Mouse (Mus musculus) urinary bladder, postnatal 10 days (tissue): ENCODE results near the gene Krt25.

ENCODE experiments used
- DNase-seq: peaks from one replicate; pipeline ENCODE4 v3.0.0; 2022; ENCODE audit warnings: low spot score

The Krt25 gene

DNA sequence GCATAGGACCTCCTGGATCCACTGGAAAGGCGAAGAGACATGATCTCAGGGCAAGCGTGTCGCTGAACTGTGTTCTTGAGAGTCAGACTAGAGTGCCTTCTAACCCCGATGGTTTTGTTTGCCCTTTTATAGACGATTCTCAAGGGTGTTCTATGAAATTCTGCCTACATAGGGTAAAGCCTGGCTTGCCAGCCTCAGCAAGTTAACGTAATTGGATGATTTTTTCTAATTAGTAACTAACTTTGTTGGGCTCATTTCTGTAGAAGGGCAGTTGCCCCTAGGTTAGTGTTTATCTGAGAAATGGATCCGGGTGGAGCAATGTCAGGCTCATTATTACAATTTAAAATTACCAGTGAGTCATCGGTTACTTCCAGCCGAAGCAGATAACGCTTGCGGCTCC, at the start of gene Krt25:
Gene Krt25 (minus strand): TSS at position 101 of the 400 bp plus-strand sequence.
- no peak for DNase-seq

DNA sequence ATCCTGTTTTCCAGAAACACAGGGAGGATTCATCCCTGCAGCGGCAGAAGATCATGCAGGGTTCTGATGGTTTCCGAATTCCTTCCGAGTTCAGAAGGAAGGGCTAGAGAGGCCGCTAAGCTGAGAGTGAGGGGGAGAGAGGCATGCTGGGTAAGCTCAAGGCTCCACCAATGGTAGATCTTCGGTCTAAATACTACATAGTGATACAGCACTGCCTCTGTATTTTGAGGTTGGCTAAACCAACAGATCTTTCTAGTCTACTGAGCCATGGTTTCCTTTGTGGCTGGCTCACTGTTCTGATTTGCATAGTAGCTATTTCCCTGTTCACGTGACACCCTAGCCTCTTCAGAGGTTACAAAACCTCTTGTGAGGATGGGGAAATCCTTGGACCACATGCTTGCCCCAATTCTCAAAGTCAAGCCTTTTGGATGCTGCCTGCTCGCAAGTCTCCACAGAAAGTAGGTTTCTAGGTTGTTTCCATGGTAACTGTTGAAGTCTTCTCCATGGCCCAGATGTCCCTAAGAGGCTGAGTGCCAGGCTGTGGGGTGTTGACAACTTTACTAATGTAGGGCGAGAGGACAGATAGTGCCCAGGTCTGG, 47.2 kb upstream of the Krt25 start:
- DNase-seq: no peak

DNA sequence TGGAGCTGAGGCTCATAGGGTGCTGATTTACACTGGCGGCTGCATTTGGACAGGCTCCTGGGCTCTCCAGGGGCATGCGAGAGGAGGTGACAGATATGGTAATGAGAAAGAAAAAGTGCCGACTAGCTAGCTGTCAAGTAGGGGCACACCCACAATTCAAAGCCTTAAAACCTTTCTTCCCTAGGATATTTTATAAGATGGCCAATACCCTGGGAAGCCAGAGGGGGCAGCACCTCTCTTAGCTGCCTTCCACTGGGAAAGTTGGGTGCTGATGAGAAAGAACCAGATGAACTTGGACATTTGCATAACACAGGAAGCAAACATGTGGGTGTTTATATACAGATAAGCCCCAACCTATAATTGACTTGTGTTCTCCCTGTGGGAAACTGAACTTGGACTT, 46.5 kb upstream of the Krt25 start:
- no peak for DNase-seq

DNA sequence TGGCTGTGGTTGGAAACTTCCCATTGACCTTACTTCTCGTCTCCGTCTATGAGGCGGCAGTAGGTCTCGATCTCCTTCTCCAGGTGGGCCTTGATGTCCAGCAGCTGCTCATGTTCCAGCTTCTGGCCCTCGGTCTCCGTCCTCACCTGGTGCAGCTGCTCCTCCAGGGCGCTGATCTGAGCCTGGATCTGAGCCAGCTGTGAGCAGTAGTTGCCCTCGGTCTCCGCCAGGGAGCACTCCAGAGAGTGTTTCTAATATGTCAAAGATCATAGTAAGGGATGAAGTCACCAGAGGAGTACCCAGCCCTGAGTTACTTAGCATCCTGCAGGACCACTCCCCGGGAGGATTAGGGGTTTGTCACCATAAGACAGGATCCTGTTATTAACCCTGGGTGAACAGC, 44.0 kb upstream of the Krt25 start:
- no peak for DNase-seq

DNA sequence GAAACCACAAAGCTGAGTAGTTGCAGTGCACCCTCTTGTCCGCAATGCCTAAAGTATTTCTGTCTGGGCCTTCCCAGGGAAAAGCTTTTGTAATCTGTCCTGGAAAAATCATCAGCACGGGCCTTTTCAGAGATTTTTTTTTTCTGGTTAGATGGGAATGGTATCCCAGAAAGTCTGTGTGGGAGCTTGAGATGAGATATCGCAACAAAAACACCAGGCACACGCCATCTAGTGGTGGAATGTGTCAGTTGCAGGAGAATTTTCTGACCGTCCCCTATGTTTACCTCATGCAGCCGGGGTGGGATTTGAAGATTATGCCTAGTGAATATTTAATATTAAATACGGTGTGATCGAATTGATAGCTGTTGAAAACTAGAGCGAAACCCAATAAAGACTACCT, 41.7 kb upstream of the Krt25 start:
- DNase-seq: no peak

DNA sequence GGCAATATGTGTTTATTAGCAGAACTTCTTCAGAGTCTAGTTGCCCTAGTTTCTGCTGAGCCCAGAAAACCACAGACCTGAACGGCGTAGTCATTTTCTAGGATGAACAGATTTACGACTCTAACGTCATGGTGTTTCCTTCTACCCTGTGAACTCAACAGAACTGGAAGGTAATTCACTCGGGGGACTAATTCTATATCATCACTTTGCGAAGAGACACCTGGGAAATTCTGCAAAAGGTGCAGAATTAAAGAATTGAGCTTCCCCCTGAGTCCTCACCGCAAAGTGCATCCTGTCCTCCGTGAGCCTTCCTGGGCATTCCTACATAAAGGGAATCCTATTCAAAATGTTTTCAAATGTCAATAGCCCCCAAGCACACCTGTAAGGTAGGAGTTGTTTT, 38.7 kb upstream of the Krt25 start:
- DNase-seq: no peak

DNA sequence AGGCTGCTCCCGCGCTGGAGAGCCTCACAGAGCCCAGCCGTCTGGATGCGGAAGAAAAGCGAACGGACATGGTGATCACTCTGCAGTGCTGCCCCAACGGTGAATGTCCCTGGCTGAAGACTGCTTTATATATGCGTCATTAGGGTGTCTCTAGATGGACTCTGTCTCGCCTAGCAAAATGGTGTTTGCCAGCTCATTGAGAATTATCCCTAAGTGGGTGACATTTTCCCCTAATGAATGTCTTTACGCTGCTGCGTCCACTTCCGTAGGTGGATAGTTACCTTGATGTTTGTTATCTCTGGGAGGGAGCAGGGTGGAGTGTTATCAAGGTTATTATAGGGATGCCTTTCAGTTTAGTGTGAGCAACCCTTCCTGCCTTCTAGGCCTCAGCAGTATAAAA, 28.3 kb upstream of the Krt25 start, which contains the start of gene Krt27:
Gene Krt27 (minus strand): TSS at position 101 of the 400 bp plus-strand sequence.
- DNase-seq: no peak

DNA sequence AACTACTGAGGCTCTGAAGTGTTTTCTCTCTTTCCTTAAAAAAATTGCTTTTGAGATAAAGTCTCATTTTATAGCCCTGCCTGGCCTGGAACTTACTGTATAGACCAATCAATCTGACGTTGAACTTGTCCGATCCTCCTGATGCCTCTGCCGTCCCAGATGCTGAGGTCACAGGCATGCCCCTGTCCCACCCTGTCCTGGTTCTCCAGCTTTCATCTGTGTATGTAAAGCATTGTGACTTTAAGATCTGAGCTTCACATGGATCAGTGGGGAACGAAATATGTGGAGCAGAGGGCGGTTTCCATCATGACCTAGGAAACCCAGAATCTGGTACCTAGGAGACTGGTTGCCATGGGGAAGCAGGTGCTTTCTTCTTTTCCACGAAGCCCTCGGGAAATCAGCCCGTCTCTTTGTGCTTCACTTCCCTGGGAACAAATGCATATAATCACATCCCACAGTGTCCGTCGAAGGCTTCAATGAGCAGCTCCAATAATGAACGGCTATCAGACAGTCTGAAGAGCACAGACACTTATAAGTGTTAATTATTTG, 16.6 kb upstream of the Krt25 start:
- no peak for DNase-seq

DNA sequence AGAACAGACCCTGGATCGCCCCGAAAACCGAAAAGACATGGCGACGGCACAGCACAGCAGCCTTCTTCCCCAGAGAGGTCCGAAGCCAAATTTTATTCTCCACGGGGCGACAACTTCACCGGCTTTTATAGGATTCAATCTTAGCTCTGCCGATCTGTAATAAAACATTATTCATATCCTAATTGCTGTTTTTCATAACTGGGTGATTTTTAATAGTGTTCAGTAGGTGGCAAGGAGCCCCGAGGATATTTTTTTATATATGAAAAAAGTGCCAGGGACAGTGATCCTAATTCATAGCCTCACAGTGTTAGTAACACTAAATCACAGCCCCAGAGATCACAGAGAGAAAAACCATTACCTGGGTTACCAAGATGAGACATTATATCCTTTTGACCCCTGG, 15.1 kb upstream of the Krt25 start, which contains the start of gene Krt26:
Gene Krt26 (minus strand): TSS at position 101 of the 400 bp plus-strand sequence.
- no peak for DNase-seq

DNA sequence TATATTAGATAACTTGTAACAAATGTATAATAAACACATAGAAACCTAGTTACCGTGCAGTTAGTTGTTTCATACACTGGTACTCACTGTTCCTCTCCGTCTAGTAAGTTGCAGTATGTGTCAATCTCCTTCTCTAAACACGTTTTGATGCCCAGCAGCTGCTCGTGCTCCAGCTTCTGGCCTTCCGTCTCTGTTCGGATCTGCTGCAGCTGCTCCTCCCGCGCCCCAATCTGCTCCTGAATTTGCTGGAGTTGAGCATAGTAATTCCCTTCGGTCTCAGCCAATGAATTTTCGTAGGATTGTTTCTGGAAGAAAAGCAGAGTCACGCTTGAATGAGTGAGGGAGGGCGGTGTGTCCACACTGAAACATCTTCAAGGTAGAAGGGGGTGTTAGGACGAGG, 10.7 kb upstream of the Krt25 start:
- no peak for DNase-seq

DNA sequence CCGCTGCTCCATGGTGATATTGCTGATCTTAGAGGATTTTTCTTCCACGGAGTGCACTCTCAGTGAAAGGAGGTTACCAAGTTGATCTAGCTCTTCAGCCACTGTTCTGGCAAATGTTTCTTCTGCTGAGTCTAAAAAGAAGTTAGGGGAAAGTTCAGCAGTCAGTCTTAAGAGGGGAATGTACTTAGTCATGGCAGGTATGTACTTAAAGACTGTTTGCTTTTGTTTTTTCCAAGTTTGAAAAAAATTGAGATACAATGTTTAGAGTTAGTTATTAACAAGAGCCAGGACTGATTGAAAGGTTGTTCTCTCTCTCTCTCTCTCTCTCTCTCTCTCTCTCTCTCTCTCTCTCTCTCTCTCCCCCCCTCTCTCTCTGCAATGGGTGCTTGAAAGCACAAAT, 6.9 kb upstream of the Krt25 start:
- DNase-seq: no peak

DNA sequence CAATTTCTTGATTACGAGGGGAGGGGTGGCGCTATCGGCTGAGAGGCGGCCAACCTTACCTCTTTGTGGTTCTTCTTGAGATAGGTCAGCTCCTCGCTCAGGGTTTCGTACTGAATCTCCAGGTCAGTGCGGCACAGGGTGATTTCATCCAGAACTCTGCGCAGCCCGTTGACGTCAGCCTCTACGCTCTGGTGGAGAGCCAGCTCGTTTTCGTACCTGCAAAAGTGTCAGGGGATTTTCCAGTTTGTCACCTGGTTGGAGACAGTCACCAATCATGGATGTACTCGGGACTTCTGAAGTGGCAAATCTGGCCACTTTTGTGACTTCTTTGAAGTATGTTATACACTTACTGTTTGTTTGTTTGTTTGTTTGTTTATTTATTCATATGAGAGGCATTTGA, 1.7 kb downstream of the Krt25 start:
- DNase-seq: no peak

DNA sequence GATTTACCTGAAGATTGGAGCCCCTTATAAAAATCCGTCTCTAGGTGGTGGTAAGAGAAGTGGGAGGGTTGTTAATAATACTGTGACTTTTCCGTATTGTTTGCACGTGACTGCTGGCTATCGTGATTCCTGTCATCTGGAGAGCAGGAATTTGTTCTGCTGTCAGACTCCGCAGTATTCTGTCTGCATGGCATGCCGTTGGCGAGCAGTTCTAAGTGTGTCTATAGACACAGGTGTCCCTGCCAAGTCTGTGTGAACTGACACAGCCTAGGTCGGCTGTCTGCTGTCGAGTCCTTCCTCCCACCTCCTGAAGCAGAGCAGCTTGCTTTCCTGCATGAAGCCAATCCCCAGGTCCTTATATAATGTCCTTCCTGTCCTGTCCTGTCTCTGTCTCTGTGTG, 3.6 kb downstream of the Krt25 start:
- DNase-seq: no peak

DNA sequence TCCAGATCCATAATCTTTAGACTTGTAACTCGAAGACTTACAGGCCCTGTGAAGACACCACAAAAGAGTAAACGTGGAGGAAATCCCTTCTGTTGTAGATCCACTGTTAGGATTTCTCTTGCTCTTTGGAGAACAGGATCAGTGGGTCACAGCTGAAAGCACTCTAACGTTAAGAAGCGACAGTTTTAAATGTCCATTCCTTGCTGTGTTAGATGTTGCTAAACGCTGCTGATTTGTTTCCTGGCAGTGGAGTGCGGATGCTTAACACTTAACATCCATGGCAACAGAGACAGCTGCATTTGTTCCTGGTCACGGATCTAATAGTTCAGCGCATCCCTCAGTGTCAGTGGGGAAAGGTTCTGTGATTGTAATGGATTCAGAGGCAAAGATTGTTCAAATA, 6.2 kb downstream of the Krt25 start:
- DNase-seq: no peak

DNA sequence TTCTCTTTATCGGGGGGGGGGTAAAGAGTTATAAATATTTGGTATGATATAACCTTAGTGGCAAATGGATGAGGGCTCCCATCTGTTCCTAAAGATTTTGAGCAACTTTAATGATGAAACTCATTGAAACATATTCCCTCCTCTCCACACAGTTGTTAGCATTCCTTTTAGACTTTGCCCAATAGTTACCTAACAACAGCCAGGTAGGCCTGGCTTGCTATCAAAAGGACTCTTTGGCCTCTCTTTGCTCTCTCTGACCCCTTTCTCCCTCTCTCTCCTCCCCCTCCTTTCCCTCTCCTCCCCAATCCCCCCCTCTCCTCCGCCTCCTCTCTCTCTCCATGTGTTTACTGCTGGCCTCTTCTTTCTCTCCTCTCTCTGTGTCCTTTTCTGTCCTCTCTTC, 8.2 kb downstream of the Krt25 start:
- DNase-seq: no peak

DNA sequence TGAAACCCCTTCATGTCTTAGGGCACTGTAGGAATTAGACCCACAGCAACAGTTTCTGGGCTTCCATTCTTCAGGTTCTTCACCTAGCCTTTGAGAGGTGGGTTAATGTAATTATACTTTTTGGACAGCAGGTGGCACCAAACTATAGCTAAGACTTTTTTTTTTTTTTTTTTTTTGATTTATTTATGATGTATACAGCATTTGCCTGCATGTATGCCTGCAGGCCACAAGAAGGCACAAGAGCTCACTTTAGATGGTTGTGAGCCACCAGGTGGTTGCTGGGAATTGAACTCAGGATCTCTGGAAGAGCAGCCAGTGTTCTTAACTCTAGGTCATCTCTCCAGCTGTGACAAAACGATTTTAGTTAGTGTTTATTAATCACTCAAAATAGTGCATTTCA, 11.9 kb downstream of the Krt25 start:
- no peak for DNase-seq

DNA sequence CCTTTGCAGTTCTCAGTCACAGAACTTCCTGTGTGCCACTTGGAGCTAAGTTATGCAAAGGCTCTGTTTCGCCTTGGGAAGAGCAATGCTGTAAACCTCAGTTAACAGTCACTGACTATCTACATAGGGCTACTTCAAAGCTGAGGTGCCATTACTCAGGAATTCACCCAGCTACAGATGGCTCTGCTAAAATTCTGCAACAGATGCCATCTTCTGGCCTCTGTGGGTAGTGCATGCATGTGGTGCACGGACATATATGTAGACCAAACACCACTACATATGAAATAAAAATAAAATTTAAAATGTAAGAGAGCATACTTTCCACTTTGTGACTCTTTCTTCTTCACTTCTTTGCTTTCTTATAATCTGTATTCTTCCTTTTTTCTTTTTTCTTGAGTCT, 15.2 kb downstream of the Krt25 start:
- DNase-seq: no peak

DNA sequence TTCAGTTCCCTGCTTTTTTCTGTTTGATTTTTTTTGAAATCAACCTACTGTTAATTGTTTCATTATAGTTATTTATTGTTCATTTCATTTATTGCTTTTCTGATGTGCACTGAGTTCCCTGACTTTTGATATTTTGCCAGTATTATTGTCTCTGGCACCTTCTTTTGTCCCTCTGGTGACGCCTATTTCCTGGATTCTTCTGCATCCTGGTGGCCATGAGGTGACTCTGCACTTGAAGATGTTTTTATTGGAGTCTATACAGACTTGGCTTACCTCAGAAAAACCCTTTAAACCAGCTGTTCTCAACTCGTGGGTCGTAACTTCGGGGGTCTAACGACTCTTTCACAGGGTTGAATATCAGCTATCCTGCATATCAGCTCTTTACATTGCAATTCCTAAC, 27.7 kb downstream of the Krt25 start:
- no peak for DNase-seq

DNA sequence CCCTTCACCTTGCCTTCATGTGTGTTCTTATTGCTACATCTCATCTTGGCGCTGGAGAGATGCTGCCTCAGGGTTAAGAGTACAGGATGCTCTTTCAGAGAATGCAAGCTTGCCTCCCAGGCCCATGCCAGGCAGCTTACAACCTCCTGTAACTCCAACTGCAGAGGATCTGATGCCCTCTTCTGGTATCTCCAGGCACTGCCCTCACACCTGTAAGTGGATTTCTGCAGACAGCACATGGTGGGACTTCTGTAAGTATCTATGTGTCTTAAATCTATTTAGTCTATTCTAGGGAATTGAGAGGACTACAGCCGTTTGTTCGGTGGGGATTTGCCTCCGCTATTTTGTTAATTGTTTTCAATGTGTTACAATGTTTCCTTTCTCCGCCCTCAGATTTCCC, 29.9 kb downstream of the Krt25 start:
- DNase-seq: no peak

DNA sequence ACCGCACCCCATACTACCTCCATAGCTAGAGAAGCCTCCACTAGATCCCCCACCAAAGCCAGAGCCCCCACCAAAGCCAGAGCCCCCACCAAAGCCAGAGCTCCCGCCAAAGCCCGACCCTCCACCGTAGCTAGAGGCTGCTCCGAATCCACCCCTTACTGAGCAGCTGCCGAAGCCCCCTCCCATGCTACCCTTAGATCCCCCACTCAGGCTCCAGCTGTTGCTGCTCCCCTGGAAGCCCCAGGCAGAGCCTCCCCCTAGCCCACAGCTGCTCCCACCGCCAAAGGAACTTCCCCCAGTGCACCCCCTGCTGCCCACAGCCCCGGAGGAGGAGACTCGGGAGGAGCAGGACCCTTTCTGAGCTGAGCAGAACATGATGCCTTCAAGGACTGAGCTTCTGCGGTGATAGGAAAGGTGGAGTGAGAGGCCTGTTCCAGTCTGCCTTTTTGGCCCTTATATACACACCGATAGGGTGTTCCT, 37.9 kb downstream of the Krt25 start, which contains the start of gene Krt24:
Gene Krt24 (minus strand): TSS at position 430 of the 480 bp plus-strand sequence.
- no peak for DNase-seq

DNA sequence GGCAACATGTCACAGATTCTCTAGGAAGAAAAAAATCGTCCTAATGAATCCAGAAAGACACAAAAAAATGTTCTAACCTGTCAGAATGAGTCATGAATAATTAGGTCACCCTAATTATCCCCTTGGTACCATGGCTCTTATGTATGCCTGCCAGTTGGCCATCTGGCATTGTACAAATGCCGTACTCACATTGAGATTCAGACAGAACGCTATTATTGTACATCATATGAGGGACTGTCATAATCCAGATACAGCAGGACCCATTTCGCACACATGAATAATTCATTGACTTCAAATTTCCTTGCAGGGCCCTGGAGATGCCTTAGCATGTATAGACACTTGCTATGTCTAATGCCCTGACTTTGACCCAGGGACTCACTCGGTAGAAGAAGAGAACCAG, 38.7 kb downstream of the Krt25 start:
- no peak for DNase-seq

DNA sequence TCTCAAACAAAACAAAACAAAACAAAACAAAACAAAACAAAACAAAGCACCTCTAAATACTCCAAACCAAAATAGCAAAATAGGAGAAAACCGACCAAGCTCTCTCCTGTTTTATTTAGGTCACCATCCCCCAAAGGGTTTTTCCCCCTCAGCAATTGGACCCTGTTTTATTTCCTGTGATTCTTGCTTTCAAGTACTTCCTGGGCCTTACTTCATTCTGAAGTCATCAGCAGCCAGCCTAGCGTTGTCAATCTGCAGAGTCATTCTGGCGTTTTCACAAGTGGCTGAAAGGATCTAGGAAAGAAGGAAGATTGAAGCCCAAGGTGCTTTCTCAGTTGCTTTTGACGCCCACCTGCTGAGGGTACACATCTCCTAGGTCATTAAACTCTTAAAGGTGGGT, 39.4 kb downstream of the Krt25 start:
- no peak for DNase-seq

DNA sequence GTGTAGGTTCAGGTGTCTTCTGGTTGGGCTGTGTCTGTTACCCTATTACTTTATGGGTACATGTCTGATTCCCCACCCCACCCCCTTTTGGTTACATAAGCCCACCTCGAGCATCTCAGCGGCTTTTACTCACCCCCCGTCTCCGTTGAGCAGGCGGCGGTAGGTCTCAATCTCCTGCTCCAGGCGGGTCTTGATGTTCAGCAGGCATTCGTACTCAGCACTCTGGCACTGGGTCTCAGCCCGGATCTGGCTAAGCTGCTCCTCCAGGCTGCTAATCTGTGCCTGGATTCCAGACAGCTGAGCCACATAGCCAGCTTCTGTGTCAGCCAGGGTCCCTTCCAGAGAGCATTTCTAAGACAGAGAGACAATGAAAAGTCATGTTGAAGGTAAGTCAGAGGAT, 41.6 kb downstream of the Krt25 start:
- no peak for DNase-seq

DNA sequence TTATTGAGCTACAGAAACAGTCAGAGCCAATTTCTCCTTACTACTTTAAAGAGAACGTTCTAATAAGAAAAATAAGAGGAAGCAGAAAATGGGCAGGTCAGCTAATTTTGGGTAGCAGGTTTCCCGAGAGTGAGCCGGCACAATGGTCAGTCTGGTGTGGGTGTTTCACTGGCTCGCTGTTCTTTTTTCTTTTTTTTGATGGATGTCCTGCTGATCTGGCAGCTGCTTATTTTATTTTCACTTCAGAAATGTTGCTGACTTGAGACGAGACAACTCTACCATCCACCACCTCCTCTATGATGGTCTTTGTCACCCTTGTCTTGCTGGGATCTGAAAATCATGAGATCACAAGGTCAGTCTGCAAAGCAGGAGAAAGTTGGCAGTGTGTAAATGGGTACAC, 42.8 kb downstream of the Krt25 start:
- DNase-seq: no peak
